Mouse (Mus musculus) hindbrain, embryonic 15.5 days (tissue): Measurements from ENCODE around the gene Wbp1l. TPM values are rescaled to one million over a fixed set of nuclear protein-coding genes. Genes with fewer than 3 reads are reported as not detected.

Experiments
- ATAC-seq: fragments of 200-750 bp; cut with Nextera tagmentation; 2 replicates; pipeline ENCODE4 v1.8.0; 2017; ENCODE audit warnings: low read depth, moderate number of reproducible peaks, moderate TSS enrichment; ENCODE audit not compliant: low FRiP score
- H3K27ac ChIP-seq: fragments of 300-500 bp; sonication (generic); replicated peaks from 2 replicates; pipeline ENCODE4 v1.5.1; 2015; ENCODE audit warnings: mild to moderate bottlenecking, inconsistent platforms
- H3K27me3 ChIP-seq: fragments of 300-500 bp; sonication (generic); 2 replicates; pipeline ENCODE4 v1.6.1; 2015; ENCODE audit warnings: control low read depth, inconsistent platforms
- H3K36me3 ChIP-seq: fragments of 300-500 bp; sonication (generic); 2 replicates; pipeline ENCODE4 v1.6.1; 2015; ENCODE audit warnings: control low read depth, inconsistent platforms
- H3K4me1 ChIP-seq: fragments of 300-500 bp; sonication (generic); replicated peaks from 2 replicates; pipeline ENCODE4 v1.6.1; 2015; ENCODE audit warnings: control low read depth, inconsistent platforms
- H3K4me2 ChIP-seq: fragments of 300-500 bp; sonication (generic); 2 replicates; pipeline ENCODE4 v1.6.1; 2015; ENCODE audit warnings: moderate library complexity, mild to moderate bottlenecking, inconsistent platforms
- H3K4me3 ChIP-seq: fragments of 300-500 bp; sonication (generic); 2 replicates; pipeline ENCODE4 v1.5.1; 2015; ENCODE audit warnings: mild to moderate bottlenecking, inconsistent platforms
- H3K9ac ChIP-seq: fragments of 300-500 bp; sonication (generic); 2 replicates; pipeline ENCODE4 v1.6.1; 2015; ENCODE audit warnings: inconsistent platforms
- H3K9me3 ChIP-seq: fragments of 300-500 bp; sonication (generic); 2 replicates; pipeline ENCODE4 v1.6.1; 2016; ENCODE audit warnings: control low read depth, inconsistent platforms
- WGBS: fragments of 180-500 bp; shearing (Covaris S2); methylation state at CpG from one replicate; pipeline ENCODE4 v1.1.7; 2015; 5-methylcytosine and 5-hydroxymethylcytosine counted together
- polyA plus RNA-seq: library from polyadenylated mRNA; unstranded; fragments of >200 nt; fragmentation: Nextera tagmentation; extraction: Ambion mirVana; gene quantifications from 2 replicates; pipeline ENCODE4 v1.2.1, GENCODE M21; 2015

The Wbp1l gene
- polyA plus RNA-seq, 1 experiment from 2014 or later: 41.1 TPM

DNA sequence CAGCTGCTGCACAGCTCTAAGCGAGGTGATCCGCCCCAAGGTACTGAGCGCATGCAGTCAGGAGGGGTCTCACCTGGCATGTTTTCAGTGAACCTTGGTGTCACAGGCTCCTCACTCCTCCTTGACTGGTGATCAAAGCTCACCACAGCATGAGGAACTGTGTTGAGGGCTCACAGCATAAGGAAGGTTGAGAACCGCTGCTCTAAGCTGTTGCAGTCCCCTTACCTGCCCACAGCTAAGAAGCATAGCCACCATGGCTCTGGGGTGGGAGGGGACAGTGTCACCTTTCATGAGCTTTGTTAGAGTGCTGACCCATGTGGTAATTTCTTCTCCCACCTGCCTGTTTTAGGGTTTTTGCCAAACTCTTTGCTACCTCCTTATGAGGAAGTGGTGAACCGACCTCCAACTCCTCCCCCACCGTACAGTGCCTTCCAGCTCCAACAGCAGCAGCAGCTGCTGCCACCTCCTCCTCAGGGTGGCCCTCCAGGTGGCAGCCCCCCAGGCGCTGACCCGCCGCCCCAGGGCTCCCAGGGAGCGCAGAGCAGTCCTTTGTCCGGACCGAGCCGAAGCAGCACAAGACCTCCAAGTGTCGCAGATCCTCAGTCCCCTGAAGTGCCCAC, 54.8 kb downstream of the Wbp1l start:
- H3K27ac ChIP-seq: no peak overlapping the region
- H3K4me1 ChIP-seq: no peaks in the 10 kb centered on the region
- no peak overlapping the region for H3K4me3 ChIP-seq
- 91% methylated on average over 11 of the region's 14 CpGs for WGBS
- H3K9me3 ChIP-seq: no peaks in the 10 kb centered on the region
- H3K9ac ChIP-seq: no peak overlapping the region
- no peaks in the 10 kb centered on the region for H3K27me3 ChIP-seq
- peaks cover 41% of the 10 kb centered on the region for H3K36me3 ChIP-seq
- ATAC-seq: no peak
- no peak overlapping the region for H3K4me2 ChIP-seq

DNA sequence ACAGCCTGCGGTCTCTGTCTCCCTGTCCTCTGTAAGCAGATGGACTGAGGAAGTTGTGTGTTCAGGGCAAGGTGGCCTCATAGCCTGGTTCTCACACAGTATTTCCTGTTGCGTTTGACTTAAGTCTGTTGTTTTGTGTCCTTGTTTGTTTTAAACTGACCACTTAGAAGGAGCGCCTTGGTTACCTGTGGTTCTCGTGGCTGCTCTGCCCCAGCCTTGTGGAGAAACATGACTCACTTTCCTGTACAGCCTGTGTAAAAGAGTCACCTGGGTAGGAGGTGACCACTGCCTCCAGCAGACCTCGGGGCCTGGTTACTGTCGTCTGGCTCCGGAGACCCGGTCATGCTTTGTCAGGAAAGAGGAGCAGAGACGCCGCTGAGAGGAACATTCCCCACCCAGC, 56.7 kb downstream of the Wbp1l start:
- no peak overlapping the region for H3K4me3 ChIP-seq
- no peak for ATAC-seq
- H3K27ac ChIP-seq: no peak overlapping the region
- 95% methylated on average over 10 of the region's 10 CpGs for WGBS
- H3K36me3 ChIP-seq: peaks cover 41% of the 10 kb centered on the region
- no peak overlapping the region for H3K9ac ChIP-seq
- H3K9me3 ChIP-seq: no peaks in the 10 kb centered on the region
- no peak overlapping the region for H3K4me2 ChIP-seq
- H3K27me3 ChIP-seq: no peaks in the 10 kb centered on the region
- no peaks in the 10 kb centered on the region for H3K4me1 ChIP-seq

DNA sequence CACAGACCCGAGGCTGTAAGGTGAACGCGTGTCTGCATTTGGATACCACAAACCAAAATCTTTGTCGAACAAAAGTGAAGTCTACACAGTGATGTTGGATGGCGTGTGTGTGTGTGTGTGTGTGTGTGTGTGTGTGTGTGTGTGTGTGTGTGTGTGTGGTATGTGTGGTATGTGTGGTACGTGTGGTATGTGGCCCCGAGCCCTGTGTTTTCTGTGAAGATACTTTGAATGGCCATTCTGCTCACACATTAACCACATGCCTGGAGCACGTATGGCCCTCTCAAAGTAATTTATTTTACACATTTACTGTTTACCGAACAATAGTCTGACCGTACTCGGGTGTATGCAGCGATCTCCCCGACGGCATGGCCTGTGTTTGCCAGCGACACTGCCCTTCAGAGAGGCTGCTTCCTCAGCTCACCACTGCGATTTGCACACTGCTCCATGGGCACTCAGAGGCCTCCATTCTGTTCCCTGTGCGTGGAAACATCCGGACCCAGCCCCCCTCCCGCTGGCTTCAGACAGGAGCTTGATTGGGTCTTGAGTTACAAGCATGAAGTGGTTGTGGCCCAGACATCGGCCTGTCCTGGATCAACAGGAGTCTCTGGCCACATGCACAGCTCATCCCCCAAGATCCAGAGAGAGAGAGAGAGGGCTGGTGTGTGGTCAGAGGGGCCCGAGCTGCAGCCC, 57.4 kb downstream of the Wbp1l start:
- Histone ChIP-seq H3K27me3 (no peaks in the 10 kb centered on the region), H3K4me1 (no peaks in the 10 kb centered on the region), H3K4me2 (no peak overlapping the region), H3K9ac (no peak overlapping the region), H3K9me3 (no peaks in the 10 kb centered on the region), H3K4me3 (no peak overlapping the region), H3K27ac (no peak overlapping the region), H3K36me3 (peaks cover 41% of the 10 kb centered on the region)
- ATAC-seq: no peak
- 96% methylated on average over 21 of the region's 21 CpGs for WGBS

DNA sequence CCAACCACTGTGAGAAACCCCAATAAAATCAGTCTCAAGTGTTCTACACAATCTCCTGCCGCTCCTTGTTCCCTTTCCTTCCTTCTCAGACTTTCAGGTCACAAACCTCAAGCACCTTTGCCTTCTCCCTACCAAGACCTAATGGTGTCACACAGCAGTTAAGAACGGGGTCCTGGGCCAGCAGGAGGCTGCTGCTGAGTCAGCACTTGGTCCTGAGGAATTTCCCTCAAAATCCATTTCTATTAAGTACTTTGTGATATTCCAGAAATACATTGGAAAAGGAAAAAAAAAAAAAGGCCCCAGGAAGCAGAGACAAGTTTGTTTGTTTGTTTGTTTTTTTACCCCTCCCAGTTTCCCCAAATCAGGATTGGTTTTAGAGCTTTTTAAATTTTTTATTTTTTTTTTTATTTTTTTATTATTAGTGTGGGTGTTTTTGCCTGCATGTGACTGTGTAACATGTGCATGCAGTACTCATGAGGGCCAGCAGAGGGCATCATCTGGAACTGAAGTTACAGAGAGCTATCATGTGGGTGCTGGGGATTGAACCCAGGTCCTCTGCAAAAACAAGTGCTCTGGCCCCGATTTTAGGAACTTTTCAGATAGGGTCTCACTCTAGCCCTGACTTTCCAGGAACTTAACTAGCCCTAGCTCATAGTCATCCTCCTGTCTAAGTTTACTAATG, 58.6 kb downstream of the Wbp1l start:
- no peak overlapping the region for H3K27ac ChIP-seq
- no peak overlapping the region for H3K4me2 ChIP-seq
- H3K4me3 ChIP-seq: no peak overlapping the region
- ATAC-seq: no peak
- WGBS: 90% methylated on average over 3 of the region's 3 CpGs
- peaks cover 39% of the 10 kb centered on the region for H3K36me3 ChIP-seq
- no peak overlapping the region for H3K9ac ChIP-seq
- no peaks in the 10 kb centered on the region for H3K27me3 ChIP-seq
- no peaks in the 10 kb centered on the region for H3K9me3 ChIP-seq
- H3K4me1 ChIP-seq: no peaks in the 10 kb centered on the region

DNA sequence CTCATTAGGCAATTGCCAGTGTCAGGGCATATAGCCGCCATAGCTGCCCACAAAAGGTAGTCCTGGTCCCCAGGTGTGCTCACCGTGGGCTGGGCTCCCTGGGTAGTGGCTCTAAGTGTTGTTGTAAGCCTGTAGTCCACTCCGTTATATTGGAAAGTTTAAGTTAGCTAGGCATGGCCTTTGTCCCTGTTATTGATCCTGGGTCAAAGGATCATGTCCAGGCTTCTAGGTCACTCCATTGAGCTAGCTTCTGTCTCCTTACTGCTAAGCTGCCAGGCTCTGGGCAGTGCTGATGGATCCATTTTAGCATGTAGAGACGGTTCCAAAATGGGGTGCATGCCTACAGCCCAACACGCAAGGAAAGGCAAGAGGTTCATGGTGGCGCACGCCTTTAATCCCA, 59.5 kb downstream of the Wbp1l start:
- peaks cover 33% of the 10 kb centered on the region for H3K36me3 ChIP-seq
- H3K9ac ChIP-seq: no peak overlapping the region
- no peak overlapping the region for H3K4me2 ChIP-seq
- no peak for ATAC-seq
- no peak overlapping the region for H3K27ac ChIP-seq
- 97% methylated on average over 7 of the region's 7 CpGs for WGBS
- no peaks in the 10 kb centered on the region for H3K27me3 ChIP-seq
- no peaks in the 10 kb centered on the region for H3K4me1 ChIP-seq
- no peak overlapping the region for H3K4me3 ChIP-seq
- no peaks in the 10 kb centered on the region for H3K9me3 ChIP-seq

DNA sequence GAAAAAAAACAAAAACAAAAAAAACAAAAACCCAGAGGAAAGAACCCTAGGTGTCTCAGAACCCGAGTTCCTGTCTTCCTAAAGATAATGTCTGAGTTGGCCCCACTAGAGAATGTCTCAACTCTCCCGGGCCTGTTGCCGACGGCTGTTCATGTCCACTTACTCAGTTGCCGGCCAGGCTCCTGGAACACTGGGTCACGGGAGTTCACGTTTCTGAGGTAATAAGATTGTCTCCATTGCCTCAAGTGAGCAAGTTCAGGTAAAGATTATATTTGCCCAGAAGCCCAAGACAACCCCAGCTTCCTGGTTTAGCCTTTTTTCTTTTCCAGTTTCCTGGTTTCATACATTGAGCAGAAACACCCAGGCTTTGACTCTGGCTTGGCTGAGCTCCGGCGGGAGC, 60.0 kb downstream of the Wbp1l start:
- Histone ChIP-seq H3K9ac (no peak overlapping the region), H3K4me2 (no peak overlapping the region), H3K4me3 (no peak overlapping the region), H3K36me3 (peaks cover 28% of the 10 kb centered on the region), H3K27ac (no peak overlapping the region), H3K27me3 (no peaks in the 10 kb centered on the region), H3K9me3 (no peaks in the 10 kb centered on the region), H3K4me1 (no peaks in the 10 kb centered on the region)
- WGBS: 86% methylated on average over 9 of the region's 9 CpGs
- ATAC-seq: no peak

DNA sequence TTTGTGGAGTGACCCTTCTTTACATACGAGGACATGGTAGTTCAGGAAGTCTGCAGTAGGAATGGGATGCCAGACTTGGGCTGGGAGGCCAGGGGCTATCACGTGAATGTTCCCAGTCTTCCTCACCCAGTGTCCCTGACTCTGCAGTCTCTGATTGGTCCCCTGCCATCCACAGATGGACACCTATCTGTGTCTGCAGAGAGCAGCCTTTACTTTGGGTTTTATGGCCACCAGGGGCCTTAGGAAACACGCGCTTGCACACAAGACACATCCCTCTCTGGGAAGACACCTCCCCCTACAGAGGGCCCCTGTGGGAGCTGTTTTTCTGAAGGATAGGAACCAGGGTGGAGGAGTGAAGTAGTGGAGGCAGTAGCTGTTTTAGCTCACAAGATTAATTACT, 62.6 kb downstream of the Wbp1l start:
- Histone ChIP-seq H3K36me3 (peaks cover 5% of the 10 kb centered on the region; the same call in 1 of the 2 replicates), H3K27me3 (no peaks in the 10 kb centered on the region), H3K4me2 (no peak overlapping the region), H3K4me3 (no peak overlapping the region), H3K27ac (no peak overlapping the region), H3K9ac (no peak overlapping the region), H3K4me1 (no peaks in the 10 kb centered on the region), H3K9me3 (no peaks in the 10 kb centered on the region)
- no peak for ATAC-seq
- WGBS: 65% methylated on average over 4 of the region's 4 CpGs

DNA sequence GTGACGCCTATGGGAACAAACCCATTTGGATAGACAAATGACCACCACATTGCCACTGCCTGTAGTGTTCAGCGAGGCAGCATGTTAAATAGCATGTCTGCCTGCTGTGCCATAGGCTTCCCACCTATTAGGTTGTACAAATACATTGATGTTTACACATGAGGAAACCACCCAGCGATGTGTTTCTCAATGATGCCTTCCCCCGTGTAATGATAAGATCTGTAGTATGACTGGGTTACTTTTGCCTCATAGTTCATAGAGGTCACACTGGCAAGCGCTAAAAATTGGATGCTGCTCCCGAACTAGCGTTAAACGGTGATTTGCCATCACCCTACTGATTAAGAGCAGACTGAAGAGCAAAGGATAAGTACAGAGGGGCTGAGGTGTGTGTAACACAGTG, 63.3 kb downstream of the Wbp1l start:
- ATAC-seq: no peak
- Histone ChIP-seq H3K27ac (no peak overlapping the region), H3K9me3 (no peaks in the 10 kb centered on the region), H3K4me2 (no peak overlapping the region), H3K9ac (no peak overlapping the region), H3K4me1 (no peaks in the 10 kb centered on the region), H3K36me3 (no peaks in the 10 kb centered on the region), H3K4me3 (no peak overlapping the region), H3K27me3 (no peaks in the 10 kb centered on the region)
- 81% methylated on average over 8 of the region's 8 CpGs for WGBS

DNA sequence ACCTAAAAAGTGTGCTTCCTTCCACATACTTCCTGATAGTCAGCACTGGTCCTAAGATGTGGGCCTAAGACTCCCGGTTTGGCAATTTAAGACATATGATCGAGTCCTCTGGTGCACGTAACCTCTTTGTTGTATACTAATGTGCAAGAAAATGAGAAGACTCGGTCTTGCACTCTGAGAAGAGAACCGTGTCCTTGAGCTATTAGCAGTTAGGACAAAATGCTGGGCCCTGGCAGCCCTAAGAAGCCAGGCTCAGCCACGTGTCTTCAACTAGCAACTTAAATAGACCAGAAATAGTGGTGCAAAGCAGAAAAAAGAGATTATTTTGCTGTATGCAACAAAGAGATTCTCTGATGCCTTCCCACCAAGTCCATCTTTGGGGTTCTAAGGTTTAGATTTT, 63.9 kb downstream of the Wbp1l start:
- ATAC-seq: no peak
- Histone ChIP-seq H3K27me3 (no peaks in the 10 kb centered on the region), H3K4me3 (no peak overlapping the region), H3K9ac (no peak overlapping the region), H3K36me3 (no peaks in the 10 kb centered on the region), H3K4me2 (no peak overlapping the region), H3K27ac (no peak overlapping the region), H3K9me3 (no peaks in the 10 kb centered on the region), H3K4me1 (no peaks in the 10 kb centered on the region)
- WGBS: 77% methylated on average over 6 of the region's 6 CpGs

DNA sequence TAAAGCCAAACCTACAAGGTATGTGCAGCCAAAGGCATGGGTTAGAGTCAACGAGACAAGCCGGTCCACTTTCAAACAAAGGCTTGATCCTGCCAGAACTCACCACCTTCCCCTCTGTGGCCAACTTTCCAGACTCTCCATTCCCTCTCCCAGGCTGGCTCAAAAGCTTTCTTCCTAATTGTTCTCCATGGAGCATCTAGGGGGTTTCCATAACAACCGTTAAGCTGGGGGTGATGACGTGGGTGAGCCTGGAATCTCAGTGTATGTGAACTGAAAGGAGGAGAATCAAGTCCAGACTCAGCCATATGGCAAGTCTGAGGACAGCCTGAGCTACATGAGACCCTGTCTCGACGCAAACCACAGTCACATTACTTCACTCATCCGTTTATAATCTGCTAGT, 66.6 kb downstream of the Wbp1l start:
- H3K4me3 ChIP-seq: no peak overlapping the region
- H3K4me1 ChIP-seq: no peaks in the 10 kb centered on the region
- H3K36me3 ChIP-seq: no peaks in the 10 kb centered on the region
- 52% methylated on average over 7 of the region's 7 CpGs for WGBS
- no peaks in the 10 kb centered on the region for H3K9me3 ChIP-seq
- H3K9ac ChIP-seq: no peak overlapping the region
- no peak overlapping the region for H3K4me2 ChIP-seq
- ATAC-seq: no peak
- H3K27me3 ChIP-seq: no peaks in the 10 kb centered on the region
- H3K27ac ChIP-seq: no peak overlapping the region

DNA sequence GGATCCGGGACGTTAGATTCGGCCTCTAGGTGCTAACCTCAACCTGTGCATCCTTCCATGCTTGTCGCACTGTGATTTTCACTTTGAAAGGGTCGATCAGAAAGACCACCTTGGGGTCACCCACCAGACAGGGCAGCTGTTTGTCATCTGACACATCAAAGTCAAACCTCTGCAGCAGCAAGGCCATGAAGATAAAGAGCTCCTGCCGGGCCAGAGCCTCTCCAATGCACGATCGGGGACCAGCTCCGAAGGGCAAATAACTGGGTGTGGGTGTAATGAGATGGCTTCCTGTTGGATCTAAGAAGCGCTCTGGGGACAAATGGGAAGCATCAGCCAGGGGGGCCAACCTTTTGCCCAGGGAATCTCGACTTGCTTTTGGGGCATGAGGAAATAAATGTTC, 68.4 kb downstream of the Wbp1l start:
- 70% methylated on average over 11 of the region's 11 CpGs for WGBS
- ATAC-seq: no peak
- Histone ChIP-seq H3K4me1 (no peaks in the 10 kb centered on the region), H3K4me2 (no peak overlapping the region), H3K4me3 (no peak overlapping the region), H3K9me3 (no peaks in the 10 kb centered on the region), H3K27me3 (no peaks in the 10 kb centered on the region), H3K27ac (no peak overlapping the region), H3K9ac (no peak overlapping the region), H3K36me3 (no peaks in the 10 kb centered on the region)

DNA sequence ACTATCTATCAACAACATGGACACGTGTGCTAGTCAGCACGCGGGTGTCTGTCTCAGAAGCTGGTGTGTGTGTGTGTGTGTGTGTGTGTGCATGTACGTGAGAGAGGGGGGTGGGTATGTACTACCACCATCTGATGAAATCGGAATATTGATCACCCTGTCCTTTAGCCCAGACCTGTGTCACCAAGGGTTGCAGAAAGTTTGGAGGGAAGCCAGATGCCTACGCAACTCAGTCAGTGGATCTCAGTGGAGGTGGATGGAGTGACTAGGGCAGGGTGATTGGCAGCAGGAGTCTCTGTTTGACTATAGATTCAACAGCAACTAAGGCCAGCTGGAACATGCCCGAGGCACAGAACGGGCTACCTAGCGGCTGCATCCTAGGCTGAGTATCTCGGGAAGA, 69.4 kb downstream of the Wbp1l start:
- Histone ChIP-seq H3K27ac (no peak overlapping the region), H3K9me3 (no peaks in the 10 kb centered on the region), H3K27me3 (no peaks in the 10 kb centered on the region), H3K4me2 (no peak overlapping the region), H3K9ac (no peak overlapping the region), H3K36me3 (no peaks in the 10 kb centered on the region), H3K4me3 (no peak overlapping the region), H3K4me1 (no peaks in the 10 kb centered on the region)
- 90% methylated on average over 10 of the region's 10 CpGs for WGBS
- no peak for ATAC-seq
